Mouse (Mus musculus) CH12.LX (cell line): ENCODE results near the gene Ezh1. TPM values are rescaled to one million over a fixed set of nuclear protein-coding genes. Genes with fewer than 3 reads are reported as not detected.

ENCODE experiments used
- DNase-seq: peaks from one replicate; pipeline ENCODE4 v3.0.0-alpha.2; 2013; ENCODE audit errors: extremely low read depth
- H3K27ac ChIP-seq: 2 replicates; pipeline ENCODE4 v1.5.1; 2012; ENCODE audit warnings: low read depth, mild to moderate bottlenecking, control low read depth, moderate library complexity; ENCODE audit not compliant: insufficient read depth
- H3K27me3 ChIP-seq: replicated peaks from 2 replicates; pipeline ENCODE3; 2012; ENCODE audit warnings: inconsistent platforms
- H3K36me3 ChIP-seq, 2 experiments: replicated peaks in 1 of 2; 2 replicates each; pipeline versions ENCODE3 to v1.6.1; 2012; ENCODE audit warnings: inconsistent platforms in 1 of 2, low read length in 1 of 2, mild to moderate bottlenecking in 1 of 2, mixed read lengths in 1 of 2, moderate library complexity in 1 of 2; ENCODE audit not compliant: control insufficient read depth in 1 of 2, insufficient read depth in 1 of 2
- H3K4me1 ChIP-seq, 2 experiments: 2 replicates each; pipeline ENCODE4 v1.6.1; 2012; ENCODE audit warnings: inconsistent platforms in 1 of 2, moderate library complexity in 1 of 2; ENCODE audit not compliant: insufficient read depth in 2 of 2, control insufficient read depth in 1 of 2
- H3K4me2 ChIP-seq: 2 replicates; pipeline ENCODE4 v1.6.1; 2012; ENCODE audit warnings: low read depth, mild to moderate bottlenecking, control low read depth; ENCODE audit not compliant: poor library complexity, insufficient read depth, severe bottlenecking
- H3K4me3 ChIP-seq, 3 experiments: fragments of 150-350 bp in 1 of 3; sonication (generic) in 1 of 3; replicated peaks in 1 of 3; 2 replicates each; pipeline versions ENCODE3 to v1.5.1; 2011 to 2012; ENCODE audit warnings: low read depth in 2 of 3, low read length in 2 of 3, mild to moderate bottlenecking in 2 of 3, moderate library complexity in 2 of 3, control low read depth in 1 of 3, improper control_type of control experiment in 1 of 3, inconsistent platforms in 1 of 3, mixed read lengths in 1 of 3; ENCODE audit not compliant: poor library complexity in 1 of 3
- H3K79me2 ChIP-seq: replicated peaks from 2 replicates; pipeline ENCODE4 v1.6.1; 2012; ENCODE audit warnings: mild to moderate bottlenecking, moderate library complexity; ENCODE audit not compliant: control insufficient read depth, poor library complexity, insufficient read depth, severe bottlenecking; ENCODE audit errors: extremely low read depth
- H3K9ac ChIP-seq: 2 replicates; pipeline ENCODE4 v1.6.1; 2012; ENCODE audit warnings: low read depth, mild to moderate bottlenecking, control low read depth, moderate library complexity; ENCODE audit not compliant: insufficient read depth
- H3K9me3 ChIP-seq: replicated peaks from 2 replicates; pipeline ENCODE3; 2012; ENCODE audit warnings: low read length, inconsistent platforms, mixed read lengths
- BHLHE40 ChIP-seq: IDR thresholded peaks from 2 replicates; pipeline ENCODE4 v1.6.1; 2011; ENCODE audit warnings: mild to moderate bottlenecking, low read depth, low read length, improper control_type of control experiment
- CHD2 ChIP-seq: IDR thresholded peaks from 2 replicates; pipeline ENCODE4 v1.6.1; 2011; ENCODE audit warnings: low read length, improper control_type of control experiment
- E2F4 ChIP-seq: IDR thresholded peaks from 2 replicates; pipeline ENCODE4 v1.6.1; 2011; ENCODE audit warnings: low read depth, low read length, improper control_type of control experiment; ENCODE audit not compliant: insufficient replicate concordance
- EP300 ChIP-seq: IDR thresholded peaks from 2 replicates; pipeline ENCODE4 v1.6.1; 2011; ENCODE audit warnings: low read length, improper control_type of control experiment
- ETS1 ChIP-seq: conservative IDR thresholded peaks from 2 replicates; pipeline ENCODE4 v1.6.1; 2012; ENCODE audit warnings: low read depth, mild to moderate bottlenecking, inconsistent platforms, low read length, improper control_type of control experiment, moderate library complexity
- IRF4 ChIP-seq: IDR thresholded peaks from 2 replicates; pipeline ENCODE4 v1.6.1; 2014; ENCODE audit warnings: low read depth, mild to moderate bottlenecking, inconsistent platforms, low read length, improper control_type of control experiment
- JUND ChIP-seq: conservative IDR thresholded peaks from 2 replicates; pipeline ENCODE4 v1.6.1; 2011; ENCODE audit warnings: low read depth, low read length, improper control_type of control experiment
- KAT2A ChIP-seq: IDR thresholded peaks from 2 replicates; pipeline ENCODE4 v1.6.1; 2012; ENCODE audit warnings: low read length, improper control_type of control experiment, inconsistent platforms; ENCODE audit not compliant: insufficient replicate concordance
- MAFK ChIP-seq: IDR thresholded peaks from 2 replicates; pipeline ENCODE4 v1.6.1; 2011; ENCODE audit warnings: low read length, improper control_type of control experiment; ENCODE audit not compliant: insufficient replicate concordance
- MEF2A ChIP-seq: IDR thresholded peaks from 2 replicates; pipeline ENCODE4 v1.6.1; 2014; ENCODE audit warnings: low read depth, mild to moderate bottlenecking, inconsistent platforms, low read length, improper control_type of control experiment, borderline replicate concordance
- MXI1 ChIP-seq: IDR thresholded peaks from 2 replicates; pipeline ENCODE4 v1.6.1; 2011; ENCODE audit warnings: mild to moderate bottlenecking, low read depth, low read length, improper control_type of control experiment
- NELFE ChIP-seq: IDR thresholded peaks from 2 replicates; pipeline ENCODE4 v1.6.1; 2011; ENCODE audit warnings: low read depth, low read length, improper control_type of control experiment
- NRF1 ChIP-seq: IDR thresholded peaks from 2 replicates; pipeline ENCODE4 v1.6.1; 2014; ENCODE audit warnings: low read depth, mild to moderate bottlenecking, inconsistent platforms, low read length, improper control_type of control experiment, moderate library complexity
- PAX5 ChIP-seq: IDR thresholded peaks from 2 replicates; pipeline ENCODE4 v1.6.1; 2012; ENCODE audit warnings: low read length, inconsistent platforms, mixed read lengths
- RAD21 ChIP-seq: IDR thresholded peaks from 2 replicates; pipeline ENCODE4 v1.6.1; 2011; ENCODE audit warnings: low read depth, mild to moderate bottlenecking, low read length, improper control_type of control experiment, moderate library complexity
- SIN3A ChIP-seq: IDR thresholded peaks from 2 replicates; pipeline ENCODE4 v1.6.1; 2012; ENCODE audit warnings: low read length, improper control_type of control experiment, inconsistent platforms
- ZKSCAN1 ChIP-seq: IDR thresholded peaks from 2 replicates; pipeline ENCODE4 v1.6.1; 2012; ENCODE audit warnings: low read depth, inconsistent platforms, low read length, improper control_type of control experiment, borderline replicate concordance
- ZNF384 ChIP-seq: IDR thresholded peaks from 2 replicates; pipeline ENCODE4 v1.6.1; 2012; ENCODE audit warnings: low read depth, low read length, improper control_type of control experiment, inconsistent platforms
- dilution Hi-C: fragments of 300-500 bp; cut with MboI; formaldehyde crosslinking; loops from 2 replicates; pipeline ENCODE4 v1.14.3; 2020; ENCODE audit warnings: low sequenced_read_pairs; ENCODE audit not compliant: extremely low pct_unique_long_range_greater_than_20kb, extremely low pct_ligation_motif_present
- in situ Hi-C: fragments of 300-500 bp; cut with MboI; formaldehyde crosslinking; loops from 3 replicates; pipeline ENCODE4 v1.14.3; 2019; ENCODE audit warnings: low sequenced_read_pairs, low pct_ligation_motif_present, low pct_unique_long_range_greater_than_20kb, mixed read lengths
- polyA plus RNA-seq: library from polyadenylated mRNA; unstranded; fragments of >175 nt; gene quantifications from 2 replicates; pipeline ENCODE4 v1.2.1, GENCODE M21; 2012; ENCODE audit warnings: low read depth; ENCODE audit not compliant: insufficient read length
- total RNA-seq, 2 experiments: library from RNA; depleted of rRNA; stranded (reverse); fragments of 300-350 nt in 1 of 2; fragments of >200 nt in 1 of 2; gene quantifications; 2 replicates each; pipeline ENCODE4 v1.2.3; 2012 to 2014

Gene Ezh1
- total and polyA plus RNA-seq, 3 experiments, result 8.7 to 15.3 (median 12.1) TPM

- Histone ChIP-seq H3K36me3 (peaks cover 20 to 27% of the 10 kb centered on the region in 2 experiments), H3K9ac (peak within 1 kb of the TSS; percentile 68), H3K79me2 (peaks cover 10% of the 10 kb centered on the region; the same call in 1 of the 2 replicates), H3K9me3 (no peaks in the 10 kb centered on the region), H3K27ac (peak within 1 kb of the TSS; percentile 16; the same call in 1 of the 2 replicates), H3K27me3 (peaks cover 9% of the 10 kb centered on the region), H3K4me2 (peak within 1 kb of the TSS; percentile 67), H3K4me3 (peak within 1 kb of the TSS; percentile 72 to 97 (median 77)), H3K4me1 (peaks cover 3 to 51% of the 10 kb centered on the region in 2 experiments; a peak in 3 of 4 replicates)
- DNase-seq, result no peak
- TF ChIP-seq JUND (no peak), BHLHE40 (0 out of 2 replicates have a peak, but pooled peaks have one; percentile 11), MEF2A (no peak), EP300 (no peak), MXI1 (0 out of 2 replicates have a peak, but pooled peaks have one; percentile 50), NELFE (no peak)
- dilution Hi-C loops (no loop called here), in situ Hi-C loops (loop anchor here (5.0 kb wide), 1 partner anchor 33 kb away; no protein-coding TSS in a partner anchor)
These were observed 55.9 kb downstream of the Ezh1 start, which contains the start of gene Cntnap1 for GRCm38 (mm10) chr11:101170354-101170810. TSS of gene Cntnap1 (plus strand) at chr11:101170523.

- Histone ChIP-seq H3K4me1 (peaks cover 3 to 48% of the 10 kb centered on the region in 2 experiments; a peak in 3 of 4 replicates), H3K27me3 (peaks cover 9% of the 10 kb centered on the region), H3K9me3 (no peaks in the 10 kb centered on the region), H3K9ac (peak overlapping the region; percentile 68), H3K27ac (no peak overlapping the region), H3K36me3 (peaks cover 28 to 36% of the 10 kb centered on the region in 2 experiments), H3K4me2 (peak overlapping the region; percentile 67), H3K79me2 (peaks cover 10% of the 10 kb centered on the region; the same call in 1 of the 2 replicates), H3K4me3 (peak overlapping the region; percentile 72 to 97 (median 77))
- dilution Hi-C loops (no loop called here), in situ Hi-C loops (loop anchor here (5.0 kb wide), 1 partner anchor 32 kb away; no protein-coding TSS in a partner anchor)
- no peak for DNase-seq
- no peak for TF ChIP-seq ETS1
- TF ChIP-seq E2F4, result no peak
- TF ChIP-seq KAT2A, result no peak
- TF ChIP-seq BHLHE40, result no peak
- TF ChIP-seq IRF4, result no peak
- TF ChIP-seq ZKSCAN1, result no peak
- no peak for TF ChIP-seq PAX5
- TF ChIP-seq CHD2, result no peak
- no peak for TF ChIP-seq MAFK
- no peak for TF ChIP-seq NRF1
- TF ChIP-seq ZNF384, result no peak
- no peak for TF ChIP-seq SIN3A
- no peak for TF ChIP-seq RAD21
These were observed 56.8 kb downstream of the Ezh1 start for GRCm38 (mm10) chr11:101169301-101170107.
